Mouse (Mus musculus) retina, postnatal 1 day (tissue): ENCODE measurements around the gene Snx29.

ENCODE experiments used
- DNase-seq: peaks from one replicate; pipeline ENCODE4 v3.0.0-alpha.2; 2012

Gene Snx29

GRCm38 (mm10) chr16:11747867-11748266 is 425.2 kb downstream of the Snx29 start:
- no peak for DNase-seq

GRCm38 (mm10) chr16:11749111-11749510 is 426.4 kb downstream of the Snx29 start:
- no peak for DNase-seq

- DNase-seq, result no peak
These were observed 427.9 kb downstream of the Snx29 start for GRCm38 (mm10) chr16:11750605-11751004.

GRCm38 (mm10) chr16:11752557-11752956 is 429.8 kb downstream of the Snx29 start:
- no peak for DNase-seq

- no peak for DNase-seq
These were observed 430.8 kb downstream of the Snx29 start for GRCm38 (mm10) chr16:11753466-11753865.

- no peak for DNase-seq
These were observed 431.4 kb downstream of the Snx29 start for GRCm38 (mm10) chr16:11754136-11754535.

GRCm38 (mm10) chr16:11755281-11756066 is 432.8 kb downstream of the Snx29 start:
- DNase-seq, result no peak

GRCm38 (mm10) chr16:11756598-11757245 is 434.0 kb downstream of the Snx29 start:
- DNase-seq, result no peak

- DNase-seq, result no peak
These were observed 434.8 kb downstream of the Snx29 start for GRCm38 (mm10) chr16:11757471-11757870.

- no peak for DNase-seq
These were observed 435.2 kb downstream of the Snx29 start for GRCm38 (mm10) chr16:11757951-11758350.

- no peak for DNase-seq
These were observed 449.6 kb downstream of the Snx29 start for GRCm38 (mm10) chr16:11772318-11772717.

GRCm38 (mm10) chr16:11774321-11774720 is 451.6 kb downstream of the Snx29 start:
- no peak for DNase-seq

GRCm38 (mm10) chr16:11776528-11776927 is 453.8 kb downstream of the Snx29 start:
- no peak for DNase-seq

GRCm38 (mm10) chr16:11778191-11778590 is 455.5 kb downstream of the Snx29 start:
- DNase-seq, result no peak

- DNase-seq, result peak; percentile 20
These were observed 456.2 kb downstream of the Snx29 start for GRCm38 (mm10) chr16:11778715-11779460.

- no peak for DNase-seq
These were observed 459.4 kb downstream of the Snx29 start for GRCm38 (mm10) chr16:11782082-11782481.

- no peak for DNase-seq
These were observed 460.6 kb downstream of the Snx29 start for GRCm38 (mm10) chr16:11783337-11783736.

GRCm38 (mm10) chr16:11784354-11784753 is 461.6 kb downstream of the Snx29 start:
- DNase-seq, result no peak

GRCm38 (mm10) chr16:11785806-11786205 is 463.1 kb downstream of the Snx29 start:
- no peak for DNase-seq

GRCm38 (mm10) chr16:11790476-11790875 is 467.8 kb downstream of the Snx29 start:
- no peak for DNase-seq

- peak; percentile 28 for DNase-seq
These were observed 470.7 kb downstream of the Snx29 start for GRCm38 (mm10) chr16:11793391-11793790.

GRCm38 (mm10) chr16:11794628-11795027 is 471.9 kb downstream of the Snx29 start:
- no peak for DNase-seq

- no peak for DNase-seq
These were observed 473.2 kb downstream of the Snx29 start for GRCm38 (mm10) chr16:11795758-11796460.
